Mouse (Mus musculus): ENCODE results near the gene Xcl1. TPM values are rescaled to one million over a fixed set of nuclear protein-coding genes. Genes with fewer than 3 reads are reported as not detected.

The Xcl1 gene
- 0.45 and 2.2 TPM in 2 replicates for polyA plus RNA-seq (2012; rRNA removed; ENCODE audit: low replicate concordance)

DNA sequence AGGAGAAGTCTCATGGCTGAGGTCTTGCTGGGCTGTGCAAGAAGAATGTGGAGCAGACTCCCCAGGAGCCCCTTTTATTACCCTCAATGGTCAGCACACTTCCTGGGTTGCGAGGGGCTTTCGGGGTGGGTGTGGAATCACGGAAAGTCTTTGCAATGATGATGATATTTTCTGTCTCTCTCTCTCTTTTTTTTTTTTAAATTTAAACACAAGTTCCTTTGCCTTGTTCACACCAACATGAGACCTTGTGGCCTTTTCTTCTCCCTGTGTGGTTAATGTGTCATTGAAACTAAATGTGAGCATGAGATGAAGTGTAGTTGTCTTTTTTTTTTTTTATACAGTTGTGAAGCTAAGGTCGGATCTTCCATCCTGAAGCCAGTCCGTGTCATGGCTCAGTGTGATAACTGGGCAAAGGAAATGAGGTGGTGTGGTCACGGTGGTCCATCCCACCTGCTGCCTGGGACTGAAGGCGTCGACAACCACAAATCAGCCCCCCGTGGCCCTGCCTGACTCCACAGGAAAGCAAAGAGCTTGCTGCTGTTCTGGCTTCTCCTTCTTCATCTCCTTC lies at the start of gene Xcl1:
Gene Xcl1, minus strand, starts transcription at position 51 of the 568 bp plus-strand sequence.

Other genes starting within 250 kb of the Xcl1 start
- 141 and 290 TPM in 2 replicates for gene Dpt, start 138.9 kb downstream of the Xcl1 start, polyA plus RNA-seq (2012; rRNA removed; ENCODE audit: low replicate concordance)
- not detected in 2 replicates for gene Tbx19, start 225.2 kb upstream of the Xcl1 start, polyA plus RNA-seq (2012; rRNA removed; ENCODE audit: low replicate concordance)

All from mammary gland, adult 2 months (tissue).